Mouse (Mus musculus) bone marrow, adult 2 months (tissue): Measurements from ENCODE around the gene Tmem270.

ENCODE experiments used
- CTCF ChIP-seq: fragments of 200-500 bp; IDR thresholded peaks from 2 replicates; pipeline ENCODE4 v1.5.1; 2011; ENCODE audit warnings: low read length, control low read depth; ENCODE audit not compliant: control insufficient read depth, insufficient read depth
- POLR2A ChIP-seq: fragments of 200-500 bp; IDR thresholded peaks from 2 replicates; pipeline ENCODE4 v1.6.1; 2011; ENCODE audit warnings: low read depth, mild to moderate bottlenecking, control low read depth, low read length, borderline replicate concordance; ENCODE audit not compliant: control insufficient read depth

DNA sequence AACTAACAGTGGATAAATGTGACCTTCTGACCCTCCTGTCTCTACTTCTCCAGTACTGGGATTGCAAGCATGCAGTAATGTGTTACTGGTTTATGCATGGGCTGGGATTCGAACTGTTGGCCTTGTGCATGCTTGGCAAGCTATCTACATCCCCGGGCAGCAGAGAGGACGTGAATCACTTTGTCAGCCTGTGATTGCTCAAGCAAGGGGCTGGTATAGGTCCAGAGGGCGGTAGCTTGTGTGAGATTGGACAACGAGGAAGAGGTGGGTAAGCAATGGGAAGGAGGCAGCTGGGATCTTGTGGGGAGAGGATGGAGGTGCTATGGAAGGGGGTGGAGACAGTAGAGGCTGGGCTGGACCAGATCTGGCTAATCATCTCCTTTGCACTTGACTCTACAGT, 38.0 kb downstream of the Tmem270 start:
- TF ChIP-seq POLR2A: no peak
- no peak for TF ChIP-seq CTCF
